Mouse (Mus musculus) neural tube, embryonic 13.5 days (tissue): ENCODE results near the gene Arl15. TPM values are rescaled to one million over a fixed set of nuclear protein-coding genes. Genes with fewer than 3 reads are reported as not detected.

Source experiments
- ATAC-seq: fragments of 200-750 bp; cut with Nextera tagmentation; 2 replicates; pipeline ENCODE4 v1.8.0; 2017; ENCODE audit warnings: low read depth, mild to moderate bottlenecking, moderate TSS enrichment, moderate library complexity
- H3K27ac ChIP-seq: fragments of 300-500 bp; sonication (generic); replicated peaks from 2 replicates; pipeline ENCODE4 v1.5.1; 2015; ENCODE audit warnings: moderate library complexity, mild to moderate bottlenecking, inconsistent platforms
- H3K27me3 ChIP-seq: fragments of 300-500 bp; sonication (generic); 2 replicates; pipeline ENCODE4 v1.6.1; 2015; ENCODE audit warnings: mild to moderate bottlenecking, inconsistent platforms
- H3K36me3 ChIP-seq: fragments of 300-500 bp; sonication (generic); 2 replicates; pipeline ENCODE4 v1.6.1; 2015; ENCODE audit warnings: mild to moderate bottlenecking, inconsistent platforms
- H3K4me1 ChIP-seq: fragments of 300-500 bp; sonication (generic); replicated peaks from 2 replicates; pipeline ENCODE4 v1.6.1; 2015; ENCODE audit warnings: inconsistent platforms
- H3K4me2 ChIP-seq: fragments of 300-500 bp; sonication (generic); 2 replicates; pipeline ENCODE4 v1.6.1; 2015; ENCODE audit warnings: inconsistent platforms, mild to moderate bottlenecking, moderate library complexity
- H3K4me3 ChIP-seq: fragments of 300-500 bp; sonication (generic); 2 replicates; pipeline ENCODE4 v1.5.1; 2015; ENCODE audit warnings: mild to moderate bottlenecking, inconsistent platforms
- H3K9ac ChIP-seq: fragments of 300-500 bp; sonication (generic); 2 replicates; pipeline ENCODE4 v1.6.1; 2015; ENCODE audit warnings: moderate library complexity, mild to moderate bottlenecking, inconsistent platforms
- H3K9me3 ChIP-seq: fragments of 300-500 bp; sonication (generic); 2 replicates; pipeline ENCODE4 v1.6.1; 2016; ENCODE audit warnings: inconsistent platforms
- WGBS: fragments of 180-500 bp; shearing (Covaris S2); methylation state at CpG from one replicate; pipeline ENCODE4 v1.1.7; 2015; 5-methylcytosine and 5-hydroxymethylcytosine counted together
- polyA plus RNA-seq: library from polyadenylated mRNA; unstranded; fragments of >200 nt; fragmentation: Nextera tagmentation; extraction: Ambion mirVana; gene quantifications from 2 replicates; pipeline ENCODE4 v1.2.1, GENCODE M21; 2015

Arl15 gene
- polyA plus RNA-seq, 1 experiment from 2014 or later, result 14.8 TPM

DNA sequence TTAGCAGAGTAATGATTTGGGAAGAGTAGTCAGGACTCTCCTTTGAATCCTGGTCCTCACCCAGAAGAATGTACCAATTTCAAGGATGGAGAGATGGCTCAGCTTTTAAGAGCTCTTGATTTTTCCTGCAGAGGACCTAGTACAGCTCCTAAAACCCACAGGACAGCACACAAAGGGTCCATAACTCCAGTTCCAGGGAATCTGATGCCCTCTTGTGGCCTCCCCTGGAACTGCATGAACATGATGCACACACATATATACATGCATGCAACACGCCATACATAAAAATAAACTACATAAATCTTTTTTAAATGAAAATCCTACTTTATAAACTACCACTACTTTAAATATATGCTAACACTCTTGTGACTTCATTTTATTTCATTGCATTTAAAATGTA is 70.6 kb downstream of the Arl15 start:
- H3K27me3 ChIP-seq, result no peaks in the 10 kb centered on the region
- WGBS, result 49% methylated on average over 1 of the region's 1 CpGs
- no peak overlapping the region for H3K4me3 ChIP-seq
- H3K27ac ChIP-seq, result no peak overlapping the region
- no peak overlapping the region for H3K4me2 ChIP-seq
- no peaks in the 10 kb centered on the region for H3K9me3 ChIP-seq
- peaks cover 10% of the 10 kb centered on the region; the same call in 1 of the 2 replicates for H3K4me1 ChIP-seq
- H3K9ac ChIP-seq, result no peak overlapping the region
- ATAC-seq, result peak; percentile 60
- no peaks in the 10 kb centered on the region for H3K36me3 ChIP-seq

DNA sequence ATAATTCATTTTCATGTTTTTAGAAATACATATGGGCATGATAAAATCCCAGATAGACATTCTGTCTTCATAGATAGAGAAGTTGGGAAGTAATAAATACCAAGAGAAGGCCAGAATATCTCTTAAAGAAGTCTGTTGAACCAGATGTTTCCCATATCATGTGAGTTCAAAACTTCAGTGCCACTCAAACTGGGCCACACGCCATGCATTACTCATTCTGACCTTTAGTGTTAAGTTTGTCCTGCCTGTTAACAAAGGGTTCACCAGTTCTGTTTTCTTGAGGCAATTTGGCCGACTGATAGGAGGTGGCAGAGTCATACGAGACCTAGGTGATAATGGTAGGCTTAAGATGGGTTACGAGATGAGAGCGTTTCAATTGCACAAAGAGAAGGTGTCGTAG is 71.1 kb downstream of the Arl15 start:
- Histone ChIP-seq H3K27me3 (no peaks in the 10 kb centered on the region), H3K9me3 (no peaks in the 10 kb centered on the region), H3K9ac (no peak overlapping the region), H3K27ac (no peak overlapping the region), H3K4me1 (peaks cover 8% of the 10 kb centered on the region; the same call in 1 of the 2 replicates), H3K4me3 (no peak overlapping the region), H3K36me3 (no peaks in the 10 kb centered on the region), H3K4me2 (no peak overlapping the region)
- 68% methylated on average over 6 of the region's 6 CpGs for WGBS
- no peak for ATAC-seq

DNA sequence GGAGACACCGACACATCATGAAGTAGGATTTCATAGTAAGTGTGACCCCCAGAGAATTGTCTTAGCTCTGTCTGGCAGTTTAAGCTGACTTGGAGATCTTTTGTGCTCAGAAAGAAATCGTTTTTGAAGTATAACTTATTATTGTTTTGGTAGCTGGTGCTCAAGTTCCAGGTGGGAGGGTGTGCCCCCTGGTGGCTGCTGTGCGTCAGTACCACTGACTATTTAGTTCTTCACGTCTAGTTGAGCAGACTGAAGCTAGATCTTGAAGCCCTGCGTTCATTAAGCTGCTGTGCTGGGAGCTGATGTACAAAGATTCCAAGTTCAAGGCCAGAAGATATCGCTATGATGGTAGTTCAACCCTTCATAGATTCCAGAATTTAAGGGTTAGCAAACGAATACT is 71.5 kb downstream of the Arl15 start:
- H3K9me3 ChIP-seq, result no peaks in the 10 kb centered on the region
- no peak for ATAC-seq
- WGBS, result 36% methylated on average over 7 of the region's 7 CpGs
- peaks cover 3% of the 10 kb centered on the region; the same call in 1 of the 2 replicates for H3K4me1 ChIP-seq
- H3K36me3 ChIP-seq, result no peaks in the 10 kb centered on the region
- no peak overlapping the region for H3K9ac ChIP-seq
- H3K27me3 ChIP-seq, result no peaks in the 10 kb centered on the region
- H3K4me3 ChIP-seq, result no peak overlapping the region
- no peak overlapping the region for H3K4me2 ChIP-seq
- no peak overlapping the region for H3K27ac ChIP-seq

DNA sequence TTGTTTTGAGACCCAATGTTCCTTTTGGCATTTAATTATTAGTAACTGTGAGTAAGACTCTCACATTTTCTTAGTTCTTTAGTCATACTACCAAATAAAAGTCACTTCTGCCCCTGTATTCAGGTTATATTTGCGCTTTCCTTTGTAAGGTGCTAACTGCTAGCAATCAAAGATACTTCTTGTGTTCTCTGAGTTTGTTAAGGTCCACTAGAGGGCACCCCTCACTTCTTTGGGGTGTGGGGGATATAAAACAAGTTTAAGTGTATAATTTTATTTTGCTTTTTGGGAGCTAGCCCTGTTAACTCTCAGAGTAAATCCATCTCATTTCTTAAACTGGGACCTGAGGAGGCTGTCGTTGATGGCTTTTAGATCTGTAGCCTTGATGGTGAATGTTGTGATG is 73.4 kb downstream of the Arl15 start:
- Histone ChIP-seq H3K4me1 (no peaks in the 10 kb centered on the region), H3K4me2 (no peak overlapping the region), H3K27me3 (no peaks in the 10 kb centered on the region), H3K4me3 (no peak overlapping the region), H3K36me3 (no peaks in the 10 kb centered on the region), H3K9ac (no peak overlapping the region), H3K9me3 (no peaks in the 10 kb centered on the region), H3K27ac (no peak overlapping the region)
- no peak for ATAC-seq
- 95% methylated on average over 2 of the region's 2 CpGs for WGBS

DNA sequence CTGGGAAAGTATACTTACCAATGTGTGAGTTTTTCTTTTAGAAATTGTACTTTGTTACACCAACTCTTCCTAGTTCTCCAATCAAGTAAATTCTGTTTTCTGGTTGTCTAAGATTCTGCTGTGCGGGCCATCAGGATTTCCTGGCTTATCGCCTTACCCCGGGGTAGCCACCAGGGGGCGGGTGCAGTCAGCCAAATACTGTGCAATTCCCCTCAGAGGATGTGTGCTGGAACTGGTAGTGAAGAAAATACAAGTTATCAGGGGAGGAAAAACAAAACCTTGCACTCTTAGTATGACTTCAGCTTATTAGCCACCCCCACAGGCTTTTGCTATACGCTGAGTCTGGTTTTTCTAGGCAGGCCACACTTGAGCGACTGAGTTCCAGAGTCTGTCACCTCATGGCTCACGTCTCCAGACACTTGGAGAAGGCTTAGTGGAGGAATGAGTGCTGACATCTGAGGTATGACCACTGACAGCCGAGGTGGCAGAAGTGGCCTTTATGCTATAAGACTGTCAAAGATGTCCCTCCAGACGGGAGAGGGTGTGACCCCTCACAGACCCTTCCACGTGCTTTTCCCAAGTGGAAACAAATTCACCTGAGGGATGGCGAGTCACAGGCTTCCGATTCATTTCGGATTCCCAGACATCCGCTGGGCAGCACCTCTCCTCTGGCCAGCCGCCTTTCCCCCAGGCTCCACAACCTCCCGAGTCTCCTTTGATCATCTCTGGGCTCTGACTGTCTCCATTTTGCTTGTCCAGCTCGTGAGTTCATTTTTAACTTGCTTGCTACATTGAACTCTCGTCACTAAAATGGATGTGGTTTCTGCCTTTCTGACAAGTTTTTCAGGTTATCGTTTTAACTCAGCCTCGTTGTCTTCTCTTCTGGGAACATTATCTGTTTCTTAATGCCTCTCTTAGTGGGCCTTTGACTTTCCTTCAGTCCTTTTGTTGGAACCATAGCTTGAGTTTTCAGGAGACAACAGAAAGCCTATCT is 75.2 kb downstream of the Arl15 start:
- 0 out of 2 replicates have a peak, but pooled peaks have one; percentile 42 for ATAC-seq

DNA sequence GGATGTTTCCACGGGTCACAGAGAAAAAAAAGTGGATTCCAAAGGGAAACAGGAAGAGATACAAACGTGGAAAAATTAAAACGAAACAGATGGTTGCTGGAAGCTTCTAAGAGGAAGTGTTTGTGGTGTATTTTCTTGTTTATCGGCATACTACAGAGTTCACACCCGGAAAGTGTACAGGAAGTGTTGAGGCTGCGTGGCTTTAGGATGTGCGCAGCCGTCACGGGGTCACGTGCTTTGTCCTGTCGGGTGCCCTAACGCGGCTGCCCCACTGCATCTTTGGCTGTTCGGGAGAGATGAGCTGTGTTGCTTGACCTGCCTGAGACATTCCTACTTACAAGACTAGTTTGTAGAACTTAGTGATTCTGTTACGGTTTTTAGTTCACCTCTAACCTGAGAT is 76.1 kb downstream of the Arl15 start:
- no peak overlapping the region for H3K9ac ChIP-seq
- H3K36me3 ChIP-seq, result no peaks in the 10 kb centered on the region
- ATAC-seq, result no peak
- no peak overlapping the region for H3K27ac ChIP-seq
- no peaks in the 10 kb centered on the region for H3K9me3 ChIP-seq
- no peak overlapping the region for H3K4me2 ChIP-seq
- no peaks in the 10 kb centered on the region for H3K27me3 ChIP-seq
- 91% methylated on average over 15 of the region's 15 CpGs for WGBS
- no peak overlapping the region for H3K4me3 ChIP-seq
- no peaks in the 10 kb centered on the region for H3K4me1 ChIP-seq

More for the DNA sequence above, 75.2 kb downstream of the Arl15 start:
- no peaks in the 10 kb centered on the region for H3K4me1 ChIP-seq
- H3K9me3 ChIP-seq, result no peaks in the 10 kb centered on the region
- H3K27me3 ChIP-seq, result no peaks in the 10 kb centered on the region
- no peak overlapping the region for H3K27ac ChIP-seq
- H3K9ac ChIP-seq, result no peak overlapping the region
- WGBS, result 77% methylated on average over 20 of the region's 20 CpGs
- H3K4me3 ChIP-seq, result no peak overlapping the region
- no peaks in the 10 kb centered on the region for H3K36me3 ChIP-seq
- no peak overlapping the region for H3K4me2 ChIP-seq

DNA sequence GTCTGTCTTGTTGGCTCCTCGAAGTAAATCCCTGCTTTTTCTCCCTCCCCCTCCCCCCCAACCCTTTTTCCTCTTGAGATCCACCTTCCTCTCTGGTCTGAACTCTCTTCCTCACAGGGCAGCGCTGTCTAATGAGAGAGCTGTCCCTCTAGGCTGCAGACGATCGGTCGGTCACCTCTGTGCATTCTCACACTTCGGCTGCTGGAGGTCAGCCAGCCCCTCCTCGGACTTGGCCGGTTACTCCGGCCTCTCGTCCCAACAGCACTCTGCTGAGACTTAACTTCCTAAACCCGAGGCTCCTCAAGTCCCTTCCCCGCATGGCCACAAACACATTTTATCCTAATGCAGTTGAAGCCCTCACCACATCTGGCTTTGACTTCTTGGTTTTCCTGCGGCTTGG is 77.5 kb downstream of the Arl15 start:
- no peaks in the 10 kb centered on the region for H3K9me3 ChIP-seq
- ATAC-seq, result no peak
- WGBS, result 73% methylated on average over 13 of the region's 13 CpGs

DNA sequence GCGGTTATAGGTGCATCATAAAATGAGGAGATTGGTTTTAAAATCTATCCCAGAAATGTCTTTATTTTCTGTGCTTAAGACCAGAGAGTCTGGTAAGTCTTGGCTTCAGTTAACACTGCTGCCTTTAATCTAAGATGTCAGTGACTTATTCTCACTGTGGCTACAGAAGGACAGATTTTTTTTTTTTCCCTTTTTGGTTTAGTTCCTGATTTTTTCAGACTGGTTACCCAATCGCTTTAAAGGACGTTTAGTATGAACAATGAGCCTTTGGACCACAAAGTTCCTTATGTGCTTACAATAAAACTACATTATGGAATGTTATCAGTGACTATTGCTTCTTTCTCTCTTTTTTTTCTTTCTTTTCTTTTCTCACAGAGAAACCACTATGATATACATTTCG is 81.4 kb downstream of the Arl15 start:
- no peak for ATAC-seq
- WGBS, result 85% methylated on average over 4 of the region's 4 CpGs
- no peak overlapping the region for H3K27ac ChIP-seq

More for the DNA sequence above, 77.5 kb downstream of the Arl15 start:
- no peak overlapping the region for H3K27ac ChIP-seq
- H3K4me1 ChIP-seq, result no peaks in the 10 kb centered on the region
- H3K9ac ChIP-seq, result no peak overlapping the region
- no peaks in the 10 kb centered on the region for H3K27me3 ChIP-seq
- no peak overlapping the region for H3K4me2 ChIP-seq
- no peak overlapping the region for H3K4me3 ChIP-seq
- H3K36me3 ChIP-seq, result no peaks in the 10 kb centered on the region

DNA sequence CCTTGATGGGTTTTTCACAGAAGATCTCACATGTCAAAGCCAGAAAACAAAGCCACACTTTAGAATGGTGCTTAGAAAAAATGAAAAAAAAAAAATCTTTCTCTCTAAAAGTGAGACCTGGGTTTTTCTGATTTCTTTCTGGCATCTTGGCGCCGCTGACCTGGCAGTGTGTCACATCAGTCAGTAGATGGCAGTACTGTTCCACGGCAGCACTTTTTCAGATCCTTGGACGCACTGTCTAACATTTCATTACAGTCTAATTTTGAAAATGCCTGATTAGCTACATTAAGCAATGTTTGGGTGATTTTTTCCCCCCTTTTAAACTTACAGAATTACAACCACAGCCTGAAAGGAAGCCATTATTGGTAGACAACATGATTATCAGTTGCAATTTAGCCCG is 83.1 kb downstream of the Arl15 start:
- Histone ChIP-seq H3K27me3 (no peaks in the 10 kb centered on the region), H3K9me3 (no peaks in the 10 kb centered on the region), H3K27ac (no peak overlapping the region), H3K4me1 (peaks cover 42% of the 10 kb centered on the region), H3K36me3 (no peaks in the 10 kb centered on the region), H3K4me2 (no peak overlapping the region), H3K4me3 (no peak overlapping the region), H3K9ac (no peak overlapping the region)
- no peak for ATAC-seq
- WGBS, result 14% methylated on average over 5 of the region's 5 CpGs

More for the DNA sequence above, 81.4 kb downstream of the Arl15 start:
- Histone ChIP-seq H3K9me3 (no peaks in the 10 kb centered on the region), H3K27me3 (no peaks in the 10 kb centered on the region), H3K36me3 (no peaks in the 10 kb centered on the region), H3K4me3 (no peak overlapping the region), H3K4me1 (peaks cover 28% of the 10 kb centered on the region), H3K9ac (no peak overlapping the region), H3K4me2 (no peak overlapping the region)

DNA sequence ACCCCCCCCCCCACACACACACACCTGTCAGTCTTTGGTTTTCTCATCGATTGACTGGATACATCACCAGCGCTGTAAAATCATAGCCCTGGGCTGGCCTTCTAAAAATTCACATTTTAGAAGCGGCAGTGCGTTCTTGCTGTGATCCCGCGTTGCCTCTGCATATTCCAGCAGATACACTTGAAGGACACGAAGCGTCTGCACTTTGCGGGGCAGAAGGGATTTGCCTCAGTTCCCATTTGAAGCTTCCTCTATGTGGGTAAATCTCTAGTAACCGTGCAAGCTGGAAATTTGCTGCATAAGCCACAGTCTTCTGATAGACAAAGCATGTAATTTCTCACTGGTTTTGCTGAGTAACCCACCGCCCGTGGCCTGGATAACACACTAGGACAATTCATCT is 84.3 kb downstream of the Arl15 start:
- Histone ChIP-seq H3K36me3 (no peaks in the 10 kb centered on the region), H3K9me3 (no peaks in the 10 kb centered on the region), H3K9ac (no peak overlapping the region), H3K4me2 (no peak overlapping the region), H3K27ac (no peak overlapping the region), H3K4me3 (no peak overlapping the region), H3K27me3 (no peaks in the 10 kb centered on the region), H3K4me1 (peaks cover 51% of the 10 kb centered on the region)
- no peak for ATAC-seq
- WGBS, result 52% methylated on average over 12 of the region's 12 CpGs

DNA sequence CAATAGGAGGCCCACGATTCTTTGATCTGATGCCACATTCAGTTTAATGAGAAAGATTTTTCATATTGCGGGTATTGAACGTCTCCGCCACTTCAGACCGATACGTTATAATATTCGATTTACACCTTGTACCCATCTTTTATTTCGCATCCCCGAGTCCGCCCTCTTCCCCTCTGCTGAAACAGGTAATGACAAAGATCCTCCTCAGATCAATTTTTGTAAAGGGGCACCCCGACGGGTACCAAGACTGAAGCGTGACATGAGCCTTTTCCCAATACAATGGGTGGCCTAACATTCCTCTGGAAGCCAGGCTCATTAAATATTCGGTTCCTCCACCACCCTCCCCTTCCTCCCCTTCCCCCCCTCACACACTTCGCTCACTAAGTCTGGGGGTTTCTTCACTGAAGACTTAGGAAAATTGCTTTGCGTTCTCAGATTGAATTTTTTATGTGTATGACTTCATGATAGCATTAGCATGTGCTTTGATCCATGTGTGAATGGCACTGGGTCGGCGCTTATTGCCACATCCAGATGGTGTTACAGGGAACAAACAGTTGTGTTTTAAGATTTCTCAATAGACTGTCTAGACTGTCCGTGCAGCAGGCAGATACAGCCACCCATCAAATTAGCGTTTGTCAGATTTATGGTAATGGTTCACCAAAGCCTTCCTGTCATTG is 85.5 kb downstream of the Arl15 start:
- no peak overlapping the region for H3K4me3 ChIP-seq
- H3K9ac ChIP-seq, result no peak overlapping the region
- H3K9me3 ChIP-seq, result no peaks in the 10 kb centered on the region
- peaks cover 51% of the 10 kb centered on the region for H3K4me1 ChIP-seq
- H3K36me3 ChIP-seq, result no peaks in the 10 kb centered on the region
- H3K27ac ChIP-seq, result no peak overlapping the region
- ATAC-seq, result peak; percentile 74
- H3K27me3 ChIP-seq, result no peaks in the 10 kb centered on the region
- 15% methylated on average over 20 of the region's 20 CpGs for WGBS
- peak overlapping the region; percentile 44 for H3K4me2 ChIP-seq

DNA sequence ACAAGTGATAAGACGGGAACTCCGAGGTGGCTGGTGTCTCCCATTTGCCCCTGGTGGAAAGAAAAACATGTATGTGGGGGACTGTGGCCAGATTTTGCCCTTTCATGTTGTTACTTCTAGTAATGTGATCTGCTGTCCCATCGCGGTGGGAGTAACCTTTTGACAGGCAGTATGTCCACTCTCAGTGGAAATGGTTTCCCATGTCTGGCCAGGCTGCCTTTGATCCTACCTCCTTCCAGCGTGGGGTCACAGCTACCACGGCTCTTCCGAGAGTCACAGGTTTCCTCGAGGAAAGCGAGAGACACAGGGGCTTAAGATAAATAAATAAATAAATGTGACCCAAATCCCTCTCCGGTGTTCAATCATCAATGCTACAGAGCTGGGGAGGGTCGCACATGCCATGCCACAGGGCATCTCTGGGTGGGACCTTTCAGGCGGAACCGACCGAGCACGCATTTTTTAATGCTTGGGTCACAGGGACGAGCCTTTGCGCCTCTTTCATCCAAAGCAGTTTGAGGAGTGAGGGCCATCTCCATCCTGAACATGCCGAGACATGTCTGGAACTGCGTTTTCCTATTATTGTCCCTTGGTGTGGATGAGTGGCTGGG is 86.4 kb downstream of the Arl15 start:
- Histone ChIP-seq H3K4me3 (no peak overlapping the region), H3K27ac (no peak overlapping the region; the same call in 1 of the 2 replicates), H3K9me3 (no peaks in the 10 kb centered on the region), H3K27me3 (no peaks in the 10 kb centered on the region), H3K4me2 (peak overlapping the region; percentile 44), H3K4me1 (peaks cover 51% of the 10 kb centered on the region), H3K36me3 (no peaks in the 10 kb centered on the region), H3K9ac (peak overlapping the region; percentile 26; the same call in 1 of the 2 replicates)
- ATAC-seq, result 0 out of 2 replicates have a peak, but pooled peaks have one; percentile 6
- WGBS, result 15% methylated on average over 19 of the region's 19 CpGs
